Mouse (Mus musculus) CH12.LX (cell line): ENCODE data around the gene Kif17.

ENCODE experiments used
- CHD2 ChIP-seq: IDR thresholded peaks from 2 replicates; pipeline ENCODE4 v1.6.1; 2011; ENCODE audit warnings: low read length, improper control_type of control experiment
- CTCF ChIP-seq, 2 experiments: IDR thresholded peaks in 1 of 2; conservative IDR thresholded peaks in 1 of 2; 2 replicates each; pipeline ENCODE4 v1.5.1; 2011 to 2012; ENCODE audit warnings: low read depth in 2 of 2, low read length in 2 of 2, improper control_type of control experiment in 1 of 2, inconsistent platforms in 1 of 2, mild to moderate bottlenecking in 1 of 2, moderate library complexity in 1 of 2
- NELFE ChIP-seq: IDR thresholded peaks from 2 replicates; pipeline ENCODE4 v1.6.1; 2011; ENCODE audit warnings: low read depth, low read length, improper control_type of control experiment

GRCm38 (mm10) chr4:138342778-138343177 is 92.5 kb downstream of the Kif17 start:
- TF ChIP-seq CHD2 = no peak
- TF ChIP-seq NELFE = no peak
- TF ChIP-seq CTCF (conservative IDR thresholded peaks at IDR 0.05 in 1 of 2, IDR thresholded peaks at IDR 0.05 in 1 of 2; ENCODE audit: low read depth in 2 of 2, low read length in 2 of 2) = no peak
